Mouse (Mus musculus): ENCODE results near the gene Cacnb2. TPM values are rescaled to one million over a fixed set of nuclear protein-coding genes. Genes with fewer than 3 reads are reported as not detected.

Gene Cacnb2
- polyA plus RNA-seq, 1 experiment from 2014 or later = 6.2 TPM

GRCm38 (mm10) chr2:14676885-14677516, 74.1 kb downstream of the Cacnb2 start:
- no peaks in the 10 kb centered on the region for H3K36me3 ChIP-seq (ENCODE audit: control insufficient read depth, insufficient read depth, low read length)
- no peak overlapping the region for H3K27ac ChIP-seq (ENCODE audit: low read length)
- H3K9ac ChIP-seq (replicated peaks; ENCODE audit: low read depth, low read length) = no peak overlapping the region
- ATAC-seq (ENCODE audit: insufficient number of reproducible peaks, insufficient read depth, low FRiP score, low read depth) = 0 out of 2 replicates have a peak, but pooled peaks have one; percentile 18
- 20% methylated on average over 6 of the region's 6 CpGs for WGBS
- H3K4me1 ChIP-seq (ENCODE audit: control insufficient read depth, insufficient read depth, low read length) = no peaks in the 10 kb centered on the region
- H3K27me3 ChIP-seq (ENCODE audit: control insufficient read depth, insufficient read depth, low read length) = no peaks in the 10 kb centered on the region
- H3K4me2 ChIP-seq (replicated peaks; ENCODE audit: low read depth, low read length) = no peak overlapping the region
- no peak overlapping the region for H3K4me3 ChIP-seq (ENCODE audit: low read depth, low read length)
- no peaks in the 10 kb centered on the region for H3K9me3 ChIP-seq (ENCODE audit: control insufficient read depth, low read depth, low read length)

DNA sequence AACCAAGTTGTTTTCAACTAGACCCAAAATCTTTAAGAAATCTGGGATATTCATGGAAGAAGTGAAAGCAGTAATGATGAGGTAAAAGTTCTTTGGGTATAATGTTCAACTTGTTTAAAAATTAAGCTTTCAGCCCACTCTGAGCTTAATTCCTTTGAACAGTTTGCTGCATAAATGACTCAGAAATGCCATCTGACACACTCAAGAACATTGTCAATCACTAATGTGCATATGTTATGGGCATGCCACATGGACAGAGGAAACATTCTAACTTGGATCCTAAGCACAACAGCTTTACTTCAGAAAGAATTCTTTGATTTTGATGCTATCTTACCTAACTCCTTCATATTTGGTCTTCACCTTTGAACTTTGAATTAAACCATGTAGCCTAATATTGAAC, 81.3 kb downstream of the Cacnb2 start:
- Histone ChIP-seq H3K9me3 (ENCODE audit: control insufficient read depth, low read depth, low read length) (no peaks in the 10 kb centered on the region), H3K4me1 (ENCODE audit: control insufficient read depth, insufficient read depth, low read length) (no peaks in the 10 kb centered on the region), H3K36me3 (ENCODE audit: control insufficient read depth, insufficient read depth, low read length) (no peaks in the 10 kb centered on the region), H3K4me3 (ENCODE audit: low read depth, low read length) (no peak overlapping the region), H3K27me3 (ENCODE audit: control insufficient read depth, insufficient read depth, low read length) (no peaks in the 10 kb centered on the region), H3K4me2 (replicated peaks; ENCODE audit: low read depth, low read length) (no peak overlapping the region), H3K9ac (replicated peaks; ENCODE audit: low read depth, low read length) (no peak overlapping the region), H3K27ac (ENCODE audit: low read length) (no peak overlapping the region)
- no peak for ATAC-seq (ENCODE audit: insufficient number of reproducible peaks, insufficient read depth, low FRiP score, low read depth)

- H3K9ac ChIP-seq (replicated peaks; ENCODE audit: low read depth, low read length) = no peak overlapping the region
- H3K4me2 ChIP-seq (replicated peaks; ENCODE audit: low read depth, low read length) = no peak overlapping the region
- H3K4me1 ChIP-seq (ENCODE audit: control insufficient read depth, insufficient read depth, low read length) = no peaks in the 10 kb centered on the region
- no peaks in the 10 kb centered on the region for H3K27me3 ChIP-seq (ENCODE audit: control insufficient read depth, insufficient read depth, low read length)
- no peaks in the 10 kb centered on the region for H3K36me3 ChIP-seq (ENCODE audit: control insufficient read depth, insufficient read depth, low read length)
- 88% methylated on average over 1 of the region's 1 CpGs for WGBS
- H3K27ac ChIP-seq (ENCODE audit: low read length) = no peak overlapping the region
- no peaks in the 10 kb centered on the region for H3K9me3 ChIP-seq (ENCODE audit: control insufficient read depth, low read depth, low read length)
- no peak for ATAC-seq (ENCODE audit: insufficient number of reproducible peaks, insufficient read depth, low FRiP score, low read depth)
- H3K4me3 ChIP-seq (ENCODE audit: low read depth, low read length) = no peak overlapping the region
These were observed 100.2 kb downstream of the Cacnb2 start for GRCm38 (mm10) chr2:14702973-14703645.

GRCm38 (mm10) chr2:14703676-14704075, 100.8 kb downstream of the Cacnb2 start:
- Histone ChIP-seq H3K9ac (replicated peaks; ENCODE audit: low read depth, low read length) (no peak overlapping the region), H3K36me3 (ENCODE audit: control insufficient read depth, insufficient read depth, low read length) (no peaks in the 10 kb centered on the region), H3K4me2 (replicated peaks; ENCODE audit: low read depth, low read length) (no peak overlapping the region), H3K27me3 (ENCODE audit: control insufficient read depth, insufficient read depth, low read length) (no peaks in the 10 kb centered on the region), H3K4me3 (ENCODE audit: low read depth, low read length) (no peak overlapping the region), H3K4me1 (ENCODE audit: control insufficient read depth, insufficient read depth, low read length) (no peaks in the 10 kb centered on the region), H3K27ac (ENCODE audit: low read length) (no peak overlapping the region), H3K9me3 (ENCODE audit: control insufficient read depth, low read depth, low read length) (no peaks in the 10 kb centered on the region)
- no peak for ATAC-seq (ENCODE audit: insufficient number of reproducible peaks, insufficient read depth, low FRiP score, low read depth)
- WGBS = 81% methylated on average over 4 of the region's 4 CpGs

- ATAC-seq (ENCODE audit: insufficient number of reproducible peaks, insufficient read depth, low FRiP score, low read depth) = no peak
- Histone ChIP-seq H3K4me1 (ENCODE audit: control insufficient read depth, insufficient read depth, low read length) (no peaks in the 10 kb centered on the region), H3K4me2 (replicated peaks; ENCODE audit: low read depth, low read length) (no peak overlapping the region), H3K27me3 (ENCODE audit: control insufficient read depth, insufficient read depth, low read length) (no peaks in the 10 kb centered on the region), H3K9ac (replicated peaks; ENCODE audit: low read depth, low read length) (no peak overlapping the region), H3K4me3 (ENCODE audit: low read depth, low read length) (no peak overlapping the region), H3K36me3 (ENCODE audit: control insufficient read depth, insufficient read depth, low read length) (no peaks in the 10 kb centered on the region), H3K27ac (ENCODE audit: low read length) (no peak overlapping the region), H3K9me3 (ENCODE audit: control insufficient read depth, low read depth, low read length) (no peaks in the 10 kb centered on the region)
- 66% methylated on average over 8 of the region's 8 CpGs for WGBS
These were observed 107.4 kb downstream of the Cacnb2 start for GRCm38 (mm10) chr2:14710247-14710646.

DNA sequence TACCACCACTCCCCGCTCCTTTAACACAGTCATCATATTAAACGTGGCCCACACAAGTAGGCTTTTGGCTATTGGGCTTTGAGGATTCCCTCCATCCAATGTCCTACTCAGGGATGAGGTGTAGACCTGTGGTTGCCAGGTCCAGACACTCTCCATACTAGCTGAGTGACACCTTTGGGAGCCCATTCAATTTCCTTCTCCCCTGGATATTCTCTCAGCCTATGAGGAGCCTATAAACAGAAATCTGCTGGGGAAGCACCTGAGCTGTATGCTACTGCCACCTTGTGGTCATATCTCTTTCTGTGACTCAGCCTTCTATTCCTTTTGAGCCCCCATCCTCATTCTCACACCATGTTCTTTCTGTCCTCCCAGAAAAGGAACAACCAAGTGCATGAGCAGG, 108.9 kb downstream of the Cacnb2 start:
- Histone ChIP-seq H3K36me3 (ENCODE audit: control insufficient read depth, insufficient read depth, low read length) (no peaks in the 10 kb centered on the region), H3K4me3 (ENCODE audit: low read depth, low read length) (no peak overlapping the region), H3K9me3 (ENCODE audit: control insufficient read depth, low read depth, low read length) (no peaks in the 10 kb centered on the region), H3K4me1 (ENCODE audit: control insufficient read depth, insufficient read depth, low read length) (no peaks in the 10 kb centered on the region), H3K9ac (replicated peaks; ENCODE audit: low read depth, low read length) (no peak overlapping the region), H3K27me3 (ENCODE audit: control insufficient read depth, insufficient read depth, low read length) (no peaks in the 10 kb centered on the region), H3K27ac (ENCODE audit: low read length) (no peak overlapping the region), H3K4me2 (replicated peaks; ENCODE audit: low read depth, low read length) (no peak overlapping the region)
- WGBS = 82% methylated on average over 2 of the region's 2 CpGs
- peak; percentile 18; the same call in 1 of the 2 replicates for ATAC-seq (ENCODE audit: insufficient number of reproducible peaks, insufficient read depth, low FRiP score, low read depth)

- no peak for ATAC-seq (ENCODE audit: insufficient number of reproducible peaks, insufficient read depth, low FRiP score, low read depth)
- H3K4me1 ChIP-seq (ENCODE audit: control insufficient read depth, insufficient read depth, low read length) = no peaks in the 10 kb centered on the region
- H3K36me3 ChIP-seq (ENCODE audit: control insufficient read depth, insufficient read depth, low read length) = no peaks in the 10 kb centered on the region
- no peak overlapping the region for H3K4me2 ChIP-seq (replicated peaks; ENCODE audit: low read depth, low read length)
- H3K27ac ChIP-seq (ENCODE audit: low read length) = no peak overlapping the region
- no peaks in the 10 kb centered on the region for H3K9me3 ChIP-seq (ENCODE audit: control insufficient read depth, low read depth, low read length)
- no peak overlapping the region for H3K4me3 ChIP-seq (ENCODE audit: low read depth, low read length)
- 86% methylated on average over 3 of the region's 3 CpGs for WGBS
- H3K27me3 ChIP-seq (ENCODE audit: control insufficient read depth, insufficient read depth, low read length) = no peaks in the 10 kb centered on the region
- no peak overlapping the region for H3K9ac ChIP-seq (replicated peaks; ENCODE audit: low read depth, low read length)
These were observed 110.2 kb downstream of the Cacnb2 start for GRCm38 (mm10) chr2:14713049-14713448.

DNA sequence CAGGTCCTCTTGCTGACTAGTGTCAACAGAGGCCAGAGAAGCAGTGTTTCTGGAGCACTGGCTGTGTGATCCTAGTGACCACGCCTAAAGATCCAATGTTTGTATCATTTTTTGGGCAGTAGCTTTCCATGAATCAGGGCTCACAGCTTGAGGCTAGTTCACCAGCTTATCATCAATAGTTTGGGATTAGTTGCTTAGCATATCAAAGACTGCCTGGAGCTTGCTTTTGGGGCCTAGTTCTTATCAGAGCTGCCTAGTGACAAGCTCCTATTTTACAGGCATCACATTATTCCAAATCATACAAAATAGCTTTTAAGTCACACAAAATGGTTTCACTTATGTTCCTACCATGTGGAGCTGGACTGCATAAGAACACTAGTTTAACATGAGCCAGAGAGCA, 113.8 kb downstream of the Cacnb2 start:
- H3K9me3 ChIP-seq (ENCODE audit: control insufficient read depth, low read depth, low read length) = no peaks in the 10 kb centered on the region
- ATAC-seq (ENCODE audit: insufficient number of reproducible peaks, insufficient read depth, low FRiP score, low read depth) = no peak
- WGBS = 73% methylated on average over 1 of the region's 1 CpGs
- no peaks in the 10 kb centered on the region for H3K27me3 ChIP-seq (ENCODE audit: control insufficient read depth, insufficient read depth, low read length)
- H3K27ac ChIP-seq (ENCODE audit: low read length) = no peak overlapping the region
- H3K4me2 ChIP-seq (replicated peaks; ENCODE audit: low read depth, low read length) = no peak overlapping the region
- H3K4me1 ChIP-seq (ENCODE audit: control insufficient read depth, insufficient read depth, low read length) = no peaks in the 10 kb centered on the region
- no peaks in the 10 kb centered on the region for H3K36me3 ChIP-seq (ENCODE audit: control insufficient read depth, insufficient read depth, low read length)
- H3K9ac ChIP-seq (replicated peaks; ENCODE audit: low read depth, low read length) = no peak overlapping the region
- H3K4me3 ChIP-seq (ENCODE audit: low read depth, low read length) = no peak overlapping the region

Measured in stomach, embryonic 14.5 days (tissue).